Mouse (Mus musculus) intestine, embryonic 15.5 days (tissue): ENCODE measurements around the gene Rln3. TPM values are rescaled to one million over a fixed set of nuclear protein-coding genes. Genes with fewer than 3 reads are reported as not detected.

ENCODE experiments used
- ATAC-seq: fragments of 200-750 bp; cut with Nextera tagmentation; 2 replicates; pipeline ENCODE4 v1.8.0; 2017; ENCODE audit warnings: moderate TSS enrichment, moderate library complexity
- H3K27ac ChIP-seq: fragments of 300-500 bp; sonication (generic); 2 replicates; pipeline ENCODE4 v1.5.1; 2015; ENCODE audit warnings: mild to moderate bottlenecking, inconsistent platforms
- H3K27me3 ChIP-seq: fragments of 300-500 bp; sonication (generic); replicated peaks from 2 replicates; pipeline ENCODE4 v1.6.1; 2015; ENCODE audit warnings: inconsistent platforms
- H3K36me3 ChIP-seq: fragments of 300-500 bp; sonication (generic); 2 replicates; pipeline ENCODE4 v1.6.1; 2015; ENCODE audit warnings: inconsistent platforms
- H3K4me1 ChIP-seq: fragments of 300-500 bp; sonication (generic); replicated peaks from 2 replicates; pipeline ENCODE4 v1.6.1; 2015; ENCODE audit warnings: inconsistent platforms
- H3K4me2 ChIP-seq: fragments of 300-500 bp; sonication (generic); replicated peaks from 2 replicates; pipeline ENCODE4 v1.6.1; 2015; ENCODE audit warnings: mild to moderate bottlenecking, inconsistent platforms
- H3K4me3 ChIP-seq: fragments of 300-500 bp; sonication (generic); replicated peaks from 2 replicates; pipeline ENCODE4 v1.5.1; 2015; ENCODE audit warnings: inconsistent platforms
- H3K9ac ChIP-seq: fragments of 300-500 bp; sonication (generic); 2 replicates; pipeline ENCODE4 v1.6.1; 2015; ENCODE audit warnings: inconsistent platforms
- H3K9me3 ChIP-seq: fragments of 300-500 bp; sonication (generic); 2 replicates; pipeline ENCODE4 v1.6.1; 2016; ENCODE audit warnings: inconsistent platforms
- WGBS: fragments of 180-500 bp; shearing (Covaris S2); methylation state at CpG from one replicate; pipeline ENCODE4 v1.1.7; 2015; 5-methylcytosine and 5-hydroxymethylcytosine counted together
- polyA plus RNA-seq: library from polyadenylated mRNA; unstranded; fragments of >200 nt; fragmentation: Nextera tagmentation; extraction: Ambion mirVana; gene quantifications from 2 replicates; pipeline ENCODE4 v1.2.1, GENCODE M21; 2015

The Rln3 gene
- polyA plus RNA-seq, 1 experiment from 2014 or later = 0.31 TPM

GRCm38 (mm10) chr8:84038015-84038414 lies 6.8 kb downstream of the Rln3 start:
- 60% methylated on average over 5 of the region's 5 CpGs for WGBS
- no peak for ATAC-seq
- no peak overlapping the region for H3K27ac ChIP-seq
- no peak overlapping the region for H3K9ac ChIP-seq
- no peak overlapping the region for H3K4me2 ChIP-seq
- no peak overlapping the region for H3K4me3 ChIP-seq
- H3K4me1 ChIP-seq = peaks cover 5% of the 10 kb centered on the region; the same call in 1 of the 2 replicates
- H3K36me3 ChIP-seq = no peaks in the 10 kb centered on the region
- peaks cover 15% of the 10 kb centered on the region for H3K27me3 ChIP-seq
- H3K9me3 ChIP-seq = no peaks in the 10 kb centered on the region

GRCm38 (mm10) chr8:84032777-84033176 lies 12.0 kb downstream of the Rln3 start:
- Histone ChIP-seq H3K4me2 (no peak overlapping the region), H3K27me3 (0 out of 2 replicates have a peak, but pooled peaks cover 2% of the 10 kb centered on the region), H3K27ac (no peak overlapping the region), H3K4me1 (no peaks in the 10 kb centered on the region), H3K36me3 (no peaks in the 10 kb centered on the region), H3K9ac (no peak overlapping the region), H3K4me3 (no peak overlapping the region), H3K9me3 (no peaks in the 10 kb centered on the region)
- WGBS = 75% methylated on average over 4 of the region's 4 CpGs
- no peak for ATAC-seq

GRCm38 (mm10) chr8:84029272-84029671 lies 15.5 kb downstream of the Rln3 start:
- H3K4me3 ChIP-seq = no peak overlapping the region
- H3K27me3 ChIP-seq = peaks cover 5% of the 10 kb centered on the region; the same call in 1 of the 2 replicates
- H3K4me2 ChIP-seq = no peak overlapping the region
- H3K27ac ChIP-seq = no peak overlapping the region
- no peaks in the 10 kb centered on the region for H3K9me3 ChIP-seq
- WGBS = 84% methylated on average over 5 of the region's 5 CpGs
- no peak overlapping the region for H3K9ac ChIP-seq
- H3K4me1 ChIP-seq = peaks cover 16% of the 10 kb centered on the region; the same call in 1 of the 2 replicates
- no peak for ATAC-seq
- no peaks in the 10 kb centered on the region for H3K36me3 ChIP-seq

GRCm38 (mm10) chr8:84027449-84027848 lies 17.4 kb downstream of the Rln3 start:
- no peak overlapping the region for H3K4me2 ChIP-seq
- no peak for ATAC-seq

GRCm38 (mm10) chr8:84025863-84026262 lies 18.9 kb downstream of the Rln3 start:
- Histone ChIP-seq H3K36me3 (no peaks in the 10 kb centered on the region), H3K4me3 (peak overlapping the region; percentile 43), H3K9me3 (no peaks in the 10 kb centered on the region), H3K9ac (peak overlapping the region; percentile 41), H3K27ac (no peak overlapping the region), H3K4me2 (peak overlapping the region; percentile 89), H3K4me1 (peaks cover 41% of the 10 kb centered on the region), H3K27me3 (peaks cover 7% of the 10 kb centered on the region; the same call in 1 of the 2 replicates)
- ATAC-seq = peak; percentile 44
- WGBS = 6% methylated on average over 41 of the region's 41 CpGs

More at GRCm38 (mm10) chr8:84027449-84027848, 17.4 kb downstream of the Rln3 start:
- Histone ChIP-seq H3K27ac (no peak overlapping the region), H3K9ac (no peak overlapping the region), H3K4me1 (peaks cover 32% of the 10 kb centered on the region), H3K36me3 (no peaks in the 10 kb centered on the region), H3K9me3 (no peaks in the 10 kb centered on the region), H3K4me3 (no peak overlapping the region), H3K27me3 (peaks cover 5% of the 10 kb centered on the region; the same call in 1 of the 2 replicates)
- WGBS = 21% methylated on average over 10 of the region's 10 CpGs

- WGBS = 15% methylated on average over 10 of the region's 10 CpGs
Measured at GRCm38 (mm10) chr8:84024171-84024570, 20.6 kb downstream of the Rln3 start.

GRCm38 (mm10) chr8:84023631-84024030 lies 21.2 kb downstream of the Rln3 start:
- no peak overlapping the region for H3K4me3 ChIP-seq
- H3K9me3 ChIP-seq = no peaks in the 10 kb centered on the region
- H3K27ac ChIP-seq = 0 out of 2 replicates have a peak overlapping the region, but pooled peaks have one; percentile 17
- H3K4me2 ChIP-seq = peak overlapping the region; percentile 56
- peak; percentile 24; the same call in 1 of the 2 replicates for ATAC-seq
- WGBS = 46% methylated on average over 1 of the region's 1 CpGs
- no peaks in the 10 kb centered on the region for H3K36me3 ChIP-seq
- peaks cover 47% of the 10 kb centered on the region for H3K4me1 ChIP-seq
- H3K27me3 ChIP-seq = peaks cover 8% of the 10 kb centered on the region; the same call in 1 of the 2 replicates
- no peak overlapping the region for H3K9ac ChIP-seq

More at GRCm38 (mm10) chr8:84024171-84024570, 20.6 kb downstream of the Rln3 start:
- H3K36me3 ChIP-seq = no peaks in the 10 kb centered on the region
- H3K27me3 ChIP-seq = peaks cover 8% of the 10 kb centered on the region; the same call in 1 of the 2 replicates
- H3K9me3 ChIP-seq = no peaks in the 10 kb centered on the region
- no peak overlapping the region for H3K9ac ChIP-seq
- H3K27ac ChIP-seq = 0 out of 2 replicates have a peak overlapping the region, but pooled peaks have one; percentile 17
- no peak for ATAC-seq
- peak overlapping the region; percentile 56 for H3K4me2 ChIP-seq
- H3K4me1 ChIP-seq = peaks cover 47% of the 10 kb centered on the region
- no peak overlapping the region for H3K4me3 ChIP-seq

- ATAC-seq = peak; percentile 34
- Histone ChIP-seq H3K27ac (peak overlapping the region; percentile 46; the same call in 1 of the 2 replicates), H3K4me1 (peaks cover 47% of the 10 kb centered on the region), H3K36me3 (no peaks in the 10 kb centered on the region), H3K27me3 (peaks cover 8% of the 10 kb centered on the region; the same call in 1 of the 2 replicates), H3K4me2 (peak overlapping the region; percentile 56), H3K9me3 (no peaks in the 10 kb centered on the region), H3K4me3 (no peak overlapping the region), H3K9ac (no peak overlapping the region)
- WGBS = 6% methylated on average over 5 of the region's 5 CpGs
Measured at GRCm38 (mm10) chr8:84023085-84023484, 21.7 kb downstream of the Rln3 start.

GRCm38 (mm10) chr8:84021569-84021968 lies 23.2 kb downstream of the Rln3 start:
- 35% methylated on average over 12 of the region's 12 CpGs for WGBS
- Histone ChIP-seq H3K4me2 (peak overlapping the region; percentile 56), H3K27ac (peak overlapping the region; percentile 42), H3K9me3 (no peaks in the 10 kb centered on the region), H3K9ac (no peak overlapping the region), H3K4me3 (peak overlapping the region; percentile 27), H3K27me3 (0 out of 2 replicates have a peak, but pooled peaks cover 5% of the 10 kb centered on the region), H3K4me1 (peaks cover 42% of the 10 kb centered on the region), H3K36me3 (no peaks in the 10 kb centered on the region)
- peak; percentile 13; the same call in 1 of the 2 replicates for ATAC-seq

- H3K36me3 ChIP-seq = no peaks in the 10 kb centered on the region
- ATAC-seq = peak; percentile 74
- 0 out of 2 replicates have a peak, but pooled peaks cover 5% of the 10 kb centered on the region for H3K27me3 ChIP-seq
- WGBS = 6% methylated on average over 18 of the region's 18 CpGs
- peak within 1 kb of the TSS; percentile 42 for H3K27ac ChIP-seq
- peaks cover 37% of the 10 kb centered on the region for H3K4me1 ChIP-seq
- H3K4me3 ChIP-seq = peak within 1 kb of the TSS; percentile 27
- no peak within 1 kb of the TSS for H3K9ac ChIP-seq
- no peaks in the 10 kb centered on the region for H3K9me3 ChIP-seq
- peak within 1 kb of the TSS; percentile 56 for H3K4me2 ChIP-seq
Measured at GRCm38 (mm10) chr8:84021096-84021495, 23.7 kb downstream of the Rln3 start, which contains the start of gene Palm3. Gene Palm3, plus strand, starts transcription at chr8:84021471.

GRCm38 (mm10) chr8:84019738-84020137 lies 25.1 kb downstream of the Rln3 start:
- H3K27me3 ChIP-seq = 0 out of 2 replicates have a peak, but pooled peaks cover 3% of the 10 kb centered on the region
- no peak; the same call in 1 of the 2 replicates for ATAC-seq
- 71% methylated on average over 9 of the region's 9 CpGs for WGBS
- no peak overlapping the region for H3K9ac ChIP-seq
- H3K9me3 ChIP-seq = no peaks in the 10 kb centered on the region
- H3K27ac ChIP-seq = no peak overlapping the region
- H3K4me2 ChIP-seq = no peak overlapping the region
- no peak overlapping the region for H3K4me3 ChIP-seq
- no peaks in the 10 kb centered on the region for H3K36me3 ChIP-seq
- H3K4me1 ChIP-seq = peaks cover 32% of the 10 kb centered on the region

- H3K9ac ChIP-seq = no peak overlapping the region
- H3K36me3 ChIP-seq = no peaks in the 10 kb centered on the region
- 95% methylated on average over 5 of the region's 5 CpGs for WGBS
- H3K4me2 ChIP-seq = no peak overlapping the region
- no peak for ATAC-seq
- H3K27ac ChIP-seq = no peak overlapping the region
- no peak overlapping the region for H3K4me3 ChIP-seq
- peaks cover 26% of the 10 kb centered on the region for H3K27me3 ChIP-seq
- H3K4me1 ChIP-seq = peaks cover 24% of the 10 kb centered on the region
- no peaks in the 10 kb centered on the region for H3K9me3 ChIP-seq
Measured at GRCm38 (mm10) chr8:84015833-84016232, 29.0 kb downstream of the Rln3 start.
